Mouse (Mus musculus) left cerebral cortex, postnatal 10 days (tissue): ENCODE results near the gene Lgals1. TPM values are rescaled to one million over a fixed set of nuclear protein-coding genes. Genes with fewer than 3 reads are reported as not detected.

Source experiments
- DNase-seq, 2 experiments: peaks; one replicate each; pipeline ENCODE4 v3.0.0; 2021 to 2022; ENCODE audit warnings: low spot score in 2 of 2, mixed read lengths in 1 of 2; ENCODE audit errors: extremely low spot score in 1 of 2
- intact Hi-C: fragments of 180-260 bp; cut with DNase I; formaldehyde crosslinking; loops from one replicate; pipeline ENCODE4 v1.15.1; 2025
- microRNA-seq: library from miRNA; unstranded; fragments of <30 nt; microRNA quantifications from one replicate; pipeline ENCODE4 v1.2.0, GENCODE M21; 2022
- total RNA-seq, 2 experiments: library from RNA; stranded (reverse); gene quantifications; 2 replicates each; pipeline ENCODE4 v1.2.3; 2021

Gene Lgals1
- total RNA-seq, 2 experiments from 2014 or later = 24.1 to 25.3 TPM

GRCm38 (mm10) chr15:78973950-78974349 is 47.4 kb downstream of the Lgals1 start:
- no peak for DNase-seq
- intact Hi-C loops = no loop called here

GRCm38 (mm10) chr15:78977676-78978159 is 51.2 kb downstream of the Lgals1 start:
- no peak for DNase-seq
- intact Hi-C loops = no loop called here

GRCm38 (mm10) chr15:78978875-78979274 is 52.4 kb downstream of the Lgals1 start:
- DNase-seq = peak in 1 of 2 experiments; percentile 90
- intact Hi-C loops = no loop called here

Small RNA genes lying within 50 kb of the gene (microRNA-seq; reads per million reads assigned to microRNA genes)
- 1.7 reads per million for gene Mir6955

Other genes starting within 250 kb of the Lgals1 start
- gene Elfn2, start 208.0 kb upstream of the Lgals1 start, total RNA-seq = 100 to 1,000 TPM in 1 of 2 experiments, 10 to 100 TPM in 1; 92.2 to 116 TPM
- gene Mfng, start 153.2 kb upstream of the Lgals1 start, total RNA-seq = 1 to 10 TPM; 6.7 to 7.6 TPM
- gene Card10, start 123.7 kb upstream of the Lgals1 start, total RNA-seq = 1 to 10 TPM; 4.3 to 5.1 TPM
- 1 to 10 TPM; 6.2 to 8.4 TPM for gene Cdc42ep1, start 84.1 kb upstream of the Lgals1 start, total RNA-seq
- not detected for gene Lgals2, start 71.2 kb upstream of the Lgals1 start, total RNA-seq
- gene Gga1, start 49.5 kb upstream of the Lgals1 start, total RNA-seq = 10 to 100 TPM; 54.7 to 57.6 TPM
- gene Gm49510, start 27.1 kb upstream of the Lgals1 start, total RNA-seq = not detected
- 1 to 10 TPM; 8.7 to 9.4 TPM for gene Sh3bp1, start 27.0 kb upstream of the Lgals1 start, total RNA-seq
- gene Pdxp, start 12.8 kb upstream of the Lgals1 start, total RNA-seq = 100 to 1,000 TPM; 146 to 158 TPM
- 10 to 100 TPM; 40.9 to 41.4 TPM for gene Nol12, start 8.2 kb downstream of the Lgals1 start, total RNA-seq
- 10 to 100 TPM; 31.7 to 37.6 TPM for gene Triobp, start 21.0 kb downstream of the Lgals1 start, total RNA-seq
- gene H1f0, start 101.7 kb downstream of the Lgals1 start, total RNA-seq = 10 to 100 TPM; 73.4 to 81.3 TPM
- gene Galr3, start 115.2 kb downstream of the Lgals1 start, total RNA-seq = under 1 TPM; 0.36 to 0.45 TPM
- 10 to 100 TPM; 17.9 to 20.1 TPM for gene Ankrd54, start 136.2 kb downstream of the Lgals1 start, total RNA-seq
- 100 to 1,000 TPM in 1 of 2 experiments, 10 to 100 TPM in 1; 95.5 to 100 TPM for gene Eif3l, start 148.5 kb downstream of the Lgals1 start, total RNA-seq
- 10 to 100 TPM; 31.4 to 34.0 TPM for gene Micall1, start 182.2 kb downstream of the Lgals1 start, total RNA-seq
- gene Polr2f, start 214.3 kb downstream of the Lgals1 start, total RNA-seq = 100 to 1,000 TPM; 123 to 124 TPM
- 10 to 100 TPM; 12.2 to 16.5 TPM for gene 1700088E04Rik, start 214.5 kb downstream of the Lgals1 start, total RNA-seq
- gene Sox10, start 238.5 kb downstream of the Lgals1 start, total RNA-seq = 10 to 100 TPM; 22.5 to 27.0 TPM